Mouse (Mus musculus) MEL (cell line): ENCODE measurements around the gene Ubxn10. TPM values are rescaled to one million over a fixed set of nuclear protein-coding genes. Genes with fewer than 3 reads are reported as not detected.

ENCODE experiments used
- DNase-seq: peaks from one replicate; pipeline ENCODE4 v3.0.0; 2011; ENCODE audit warnings: low read depth, low spot score
- H3K27ac ChIP-seq: 2 replicates; pipeline ENCODE4 v1.5.1; 2012; ENCODE audit warnings: low read depth, mild to moderate bottlenecking, control low read depth, low read length, moderate library complexity; ENCODE audit not compliant: control insufficient read depth
- H3K27me3 ChIP-seq, 2 experiments: fragments of 150-350 bp in 1 of 2; sonication (generic) in 1 of 2; 2 replicates each; pipeline ENCODE4 v1.6.1; 2012; ENCODE audit warnings: low read length in 2 of 2, mild to moderate bottlenecking in 2 of 2, improper control_type of control experiment in 1 of 2, moderate library complexity in 1 of 2; ENCODE audit not compliant: insufficient read depth in 2 of 2, control insufficient read depth in 1 of 2
- H3K36me3 ChIP-seq, 2 experiments: 2 replicates each; pipeline ENCODE4 v1.6.1; 2012 to 2014; ENCODE audit warnings: low read length in 2 of 2, improper control_type of control experiment in 1 of 2, inconsistent platforms in 1 of 2, mild to moderate bottlenecking in 1 of 2; ENCODE audit not compliant: insufficient read depth in 2 of 2, control insufficient read depth in 1 of 2
- H3K4me1 ChIP-seq, 2 experiments: fragments of 150-350 bp in 1 of 2; sonication (generic) in 1 of 2; 2 replicates each; pipeline ENCODE4 v1.6.1; 2012; ENCODE audit warnings: low read length in 2 of 2, improper control_type of control experiment in 1 of 2, mild to moderate bottlenecking in 1 of 2; ENCODE audit not compliant: insufficient read depth in 2 of 2, control insufficient read depth in 1 of 2
- H3K4me3 ChIP-seq, 2 experiments: fragments of 150-350 bp in 1 of 2; sonication (generic) in 1 of 2; 2 replicates each; pipeline ENCODE4 v1.5.1; 2012; ENCODE audit warnings: low read depth in 2 of 2, low read length in 2 of 2, mild to moderate bottlenecking in 2 of 2, moderate library complexity in 2 of 2, control low read depth in 1 of 2, improper control_type of control experiment in 1 of 2; ENCODE audit not compliant: control insufficient read depth in 1 of 2, insufficient read depth in 1 of 2
- H3K79me2 ChIP-seq: 2 replicates; pipeline ENCODE4 v1.6.1; 2012; ENCODE audit warnings: mild to moderate bottlenecking, low read length, moderate library complexity; ENCODE audit not compliant: control insufficient read depth, poor library complexity, insufficient read depth
- H3K9ac ChIP-seq: 2 replicates; pipeline ENCODE4 v1.6.1; 2012; ENCODE audit warnings: low read depth, mild to moderate bottlenecking, control low read depth, low read length, moderate library complexity; ENCODE audit not compliant: control insufficient read depth, poor library complexity, severe bottlenecking
- H3K9me3 ChIP-seq: fragments of 150-350 bp; sonication (generic); replicated peaks from 2 replicates; pipeline ENCODE4 v1.6.1; 2012; ENCODE audit warnings: mild to moderate bottlenecking, low read length, improper control_type of control experiment, moderate library complexity; ENCODE audit not compliant: insufficient read depth
- CTCF ChIP-seq, 3 experiments: IDR thresholded peaks in 2 of 3; conservative IDR thresholded peaks in 1 of 3; 2 replicates each; pipeline ENCODE4 v1.5.1; 2011 to 2012; ENCODE audit warnings: low read length in 3 of 3, low read depth in 2 of 3, mild to moderate bottlenecking in 2 of 3, improper control_type of control experiment in 1 of 3, inconsistent platforms in 1 of 3, mixed read lengths in 1 of 3, moderate library complexity in 1 of 3; ENCODE audit not compliant: control insufficient read depth in 1 of 3, insufficient read depth in 1 of 3, poor library complexity in 1 of 3, severe bottlenecking in 1 of 3
- EP300 ChIP-seq, 2 experiments: IDR thresholded peaks; 2 replicates each; pipeline ENCODE4 v1.6.1; 2011; ENCODE audit warnings: improper control_type of control experiment in 2 of 2, low read length in 2 of 2, low read depth in 1 of 2, mild to moderate bottlenecking in 1 of 2
- GATA1 ChIP-seq: IDR thresholded peaks from 2 replicates; pipeline ENCODE4 v1.6.1; 2011; ENCODE audit warnings: low read depth, low read length, improper control_type of control experiment
- JUND ChIP-seq: IDR thresholded peaks from 2 replicates; pipeline ENCODE4 v1.6.1; 2011; ENCODE audit warnings: low read depth, mild to moderate bottlenecking, improper control_type of control experiment, low read length
- KAT2A ChIP-seq: conservative IDR thresholded peaks from 2 replicates; pipeline ENCODE4 v1.6.1; 2012; ENCODE audit warnings: low read depth, low read length, improper control_type of control experiment, inconsistent platforms
- MAX ChIP-seq: IDR thresholded peaks from 2 replicates; pipeline ENCODE4 v1.6.1; 2011; ENCODE audit warnings: low read length, improper control_type of control experiment
- MYB ChIP-seq: IDR thresholded peaks from 2 replicates; pipeline ENCODE4 v1.6.1; 2011; ENCODE audit warnings: mild to moderate bottlenecking, low read depth, low read length, improper control_type of control experiment
- MYC ChIP-seq: IDR thresholded peaks from 2 replicates; pipeline ENCODE4 v1.6.1; 2011; ENCODE audit warnings: low read depth, mild to moderate bottlenecking, low read length, improper control_type of control experiment, moderate library complexity
- NELFE ChIP-seq: IDR thresholded peaks from 2 replicates; pipeline ENCODE4 v1.6.1; 2011; ENCODE audit warnings: low read depth, low read length, improper control_type of control experiment
- RCOR1 ChIP-seq: IDR thresholded peaks from 2 replicates; pipeline ENCODE4 v1.6.1; 2012; ENCODE audit warnings: low read depth, mild to moderate bottlenecking, inconsistent platforms, low read length, improper control_type of control experiment
- TCF12 ChIP-seq: IDR thresholded peaks from 2 replicates; pipeline ENCODE4 v1.6.1; 2014; ENCODE audit warnings: low read depth, mild to moderate bottlenecking, inconsistent platforms, low read length, improper control_type of control experiment, moderate library complexity
- UBTF ChIP-seq: IDR thresholded peaks from 2 replicates; pipeline ENCODE4 v1.6.1; 2012; ENCODE audit warnings: low read depth, mild to moderate bottlenecking, inconsistent platforms, low read length, improper control_type of control experiment, moderate library complexity, borderline replicate concordance; ENCODE audit not compliant: insufficient read depth
- ZKSCAN1 ChIP-seq: IDR thresholded peaks from 2 replicates; pipeline ENCODE4 v1.6.1; 2012; ENCODE audit warnings: low read depth, mild to moderate bottlenecking, inconsistent platforms, low read length, improper control_type of control experiment, moderate library complexity
- ZMIZ1 ChIP-seq: IDR thresholded peaks from 2 replicates; pipeline ENCODE4 v1.6.1; 2012; ENCODE audit warnings: low read depth, mild to moderate bottlenecking, inconsistent platforms, low read length, improper control_type of control experiment, moderate library complexity
- ZNF384 ChIP-seq: IDR thresholded peaks from 2 replicates; pipeline ENCODE4 v1.6.1; 2012; ENCODE audit warnings: low read depth, mild to moderate bottlenecking, inconsistent platforms, low read length, improper control_type of control experiment
- polyA plus RNA-seq, 2 experiments: library from polyadenylated mRNA; stranded (reverse) in 1 of 2; unstranded in 1 of 2; fragments of >175 nt in 1 of 2; fragments of >200 nt in 1 of 2; gene quantifications; 2 replicates each; pipeline versions ENCODE4 v1.2.1 to v1.2.4; 2012; ENCODE audit warnings: low replicate concordance in 2 of 2, low read depth in 1 of 2; ENCODE audit not compliant: insufficient read length in 2 of 2, insufficient read depth in 1 of 2, missing spikeins in 1 of 2
- total RNA-seq: library from RNA; depleted of rRNA; stranded (reverse); fragments of 300-350 nt; gene quantifications from 2 replicates; pipeline ENCODE4 v1.2.3, GENCODE M21; 2012

Ubxn10 gene
- total and polyA plus RNA-seq, 3 experiments, result not detected

DNA sequence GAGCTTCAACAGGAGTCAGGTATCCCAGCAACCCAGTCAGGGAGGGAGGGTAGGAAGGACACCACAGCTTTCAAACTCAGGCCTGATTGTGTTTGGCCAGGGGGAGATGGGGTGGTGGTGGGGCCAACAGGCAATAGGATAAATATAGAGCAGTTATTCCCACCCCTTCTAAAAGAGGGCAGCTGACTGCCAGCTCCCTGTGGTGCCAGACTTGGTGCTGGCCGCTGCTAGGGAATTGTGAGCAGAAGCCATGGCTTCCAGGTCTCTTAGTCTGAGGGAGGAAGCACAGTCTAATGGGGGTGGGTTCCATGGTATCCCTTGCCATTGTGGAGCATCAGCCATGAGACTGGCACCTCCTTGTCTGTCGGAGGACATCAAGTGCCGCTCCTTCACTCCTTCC, 16.6 kb upstream of the Ubxn10 start:
- Histone ChIP-seq H3K79me2 (no peaks in the 10 kb centered on the region), H3K4me3 (no peak overlapping the region), H3K9ac (no peak overlapping the region), H3K9me3 (no peaks in the 10 kb centered on the region), H3K36me3 (no peaks in the 10 kb centered on the region), H3K4me1 (no peaks in the 10 kb centered on the region), H3K27me3 (no peaks in the 10 kb centered on the region), H3K27ac (no peak overlapping the region)
- DNase-seq, result no peak
- TF ChIP-seq MYC (no peak), KAT2A (no peak), EP300 (IDR thresholded peaks at IDR 0.05; ENCODE audit: low read depth in 1 of 2, low read length in 2 of 2) (no peak), JUND (no peak), ZNF384 (no peak), MYB (no peak), MAX (no peak), TCF12 (no peak), ZMIZ1 (no peak), GATA1 (no peak), RCOR1 (no peak), NELFE (no peak), ZKSCAN1 (no peak), UBTF (no peak)

GRCm38 (mm10) chr4:138752603-138753002, 15.6 kb upstream of the Ubxn10 start:
- Histone ChIP-seq H3K4me1 (no peaks in the 10 kb centered on the region), H3K27me3 (no peaks in the 10 kb centered on the region), H3K4me3 (no peak overlapping the region), H3K36me3 (no peaks in the 10 kb centered on the region), H3K9ac (no peak overlapping the region), H3K27ac (no peak overlapping the region), H3K79me2 (no peaks in the 10 kb centered on the region), H3K9me3 (no peaks in the 10 kb centered on the region)
- no peak for DNase-seq
- TF ChIP-seq TCF12 (no peak), CTCF (IDR thresholded peaks at IDR 0.05 in 2 of 3, conservative IDR thresholded peaks at IDR 0.05 in 1 of 3; ENCODE audit: control insufficient read depth in 1 of 3, insufficient read depth in 1 of 3, low read depth in 2 of 3, low read length in 3 of 3, poor library complexity in 1 of 3, severe bottlenecking in 1 of 3) (0 out of 6 replicates have a peak, but pooled peaks of 1 of the 3 experiments have one; percentile 2), ZKSCAN1 (no peak)
